Mouse (Mus musculus) brain, embryonic 14.5 days (tissue): ENCODE results near the gene Bloc1s5. TPM values are rescaled to one million over a fixed set of nuclear protein-coding genes. Genes with fewer than 3 reads are reported as not detected.
"Not testable (repeated sequence)": the region's sequence is repeated elsewhere in the genome, so short reads cannot be mapped to it uniquely, and the experiment has no call there.

ENCODE experiments used
- DNase-seq: peaks from one replicate; pipeline ENCODE4 v3.0.0-alpha.2; 2011; ENCODE audit warnings: low read depth
- CTCF ChIP-seq: fragments of 200-500 bp; IDR thresholded peaks from 2 replicates; pipeline ENCODE4 v1.5.1; 2012; ENCODE audit warnings: inconsistent platforms, mild to moderate bottlenecking, moderate library complexity, borderline replicate concordance; ENCODE audit not compliant: insufficient read depth, insufficient read length; ENCODE audit errors: extremely low read depth
- POLR2A ChIP-seq: fragments of 200-500 bp; IDR thresholded peaks from 2 replicates; pipeline ENCODE4 v1.6.1; 2012; ENCODE audit warnings: mild to moderate bottlenecking, inconsistent platforms, borderline replicate concordance; ENCODE audit not compliant: poor library complexity, insufficient read depth, insufficient read length, severe bottlenecking; ENCODE audit errors: extremely low read depth
- polyA plus RNA-seq: library from polyadenylated mRNA; depleted of rRNA; stranded (reverse); fragments of >200 nt; gene quantifications from 2 replicates; pipeline ENCODE4 v1.2.3, GENCODE M21; 2012; rRNA removed

The Bloc1s5 gene
- 9.1 and 9.2 TPM in 2 replicates for polyA plus RNA-seq

DNA sequence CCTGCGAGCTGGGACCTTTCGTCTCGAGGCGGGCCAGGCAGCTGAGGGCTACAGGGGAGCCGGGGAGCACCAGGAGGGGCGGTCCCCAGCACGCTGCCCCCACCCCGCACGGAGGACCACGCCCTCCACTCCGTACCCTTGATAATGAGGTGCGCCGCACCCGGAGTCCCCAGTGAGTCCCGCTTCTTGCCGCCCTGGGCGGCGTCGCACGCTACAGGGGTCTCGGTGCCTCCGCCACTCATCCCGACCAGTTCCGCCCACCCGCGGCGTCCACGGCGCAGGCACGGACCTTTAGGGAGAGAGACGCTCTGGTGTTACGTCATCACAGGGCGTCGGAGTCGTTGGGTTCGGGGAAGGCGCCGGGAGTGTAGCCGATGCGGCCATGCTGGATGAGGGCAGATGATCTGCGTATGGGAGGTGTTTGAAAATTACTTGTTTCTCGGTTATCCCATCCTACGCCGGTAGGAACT is at the start of gene Bloc1s5:
TSS of gene Bloc1s5 (minus strand) at position 310 of the 470 bp plus-strand sequence.
- TF ChIP-seq CTCF (no peak), POLR2A (0 out of 2 replicates have a peak, but pooled peaks have one; percentile 39)
- peak; percentile 98 for DNase-seq

- no peak for TF ChIP-seq POLR2A
- no peak for TF ChIP-seq CTCF
- DNase-seq: peak; percentile 28
These were observed 37.4 kb upstream of the Bloc1s5 start for GRCm38 (mm10) chr13:38672336-38672735.

- DNase-seq: not testable (repeated sequence)
These were observed 36.5 kb upstream of the Bloc1s5 start for GRCm38 (mm10) chr13:38671451-38671850.

- no peak for DNase-seq
- no peak for TF ChIP-seq POLR2A
- TF ChIP-seq CTCF: no peak
These were observed 35.1 kb upstream of the Bloc1s5 start for GRCm38 (mm10) chr13:38670051-38670450.

- TF ChIP-seq CTCF (peak; percentile 43; the same call in 1 of the 2 replicates), POLR2A (no peak)
- DNase-seq: no peak
These were observed 33.6 kb upstream of the Bloc1s5 start for GRCm38 (mm10) chr13:38668514-38668913.

GRCm38 (mm10) chr13:38664753-38665152 is 29.8 kb upstream of the Bloc1s5 start:
- no peak for TF ChIP-seq POLR2A
- no peak for TF ChIP-seq CTCF
- DNase-seq: no peak

DNA sequence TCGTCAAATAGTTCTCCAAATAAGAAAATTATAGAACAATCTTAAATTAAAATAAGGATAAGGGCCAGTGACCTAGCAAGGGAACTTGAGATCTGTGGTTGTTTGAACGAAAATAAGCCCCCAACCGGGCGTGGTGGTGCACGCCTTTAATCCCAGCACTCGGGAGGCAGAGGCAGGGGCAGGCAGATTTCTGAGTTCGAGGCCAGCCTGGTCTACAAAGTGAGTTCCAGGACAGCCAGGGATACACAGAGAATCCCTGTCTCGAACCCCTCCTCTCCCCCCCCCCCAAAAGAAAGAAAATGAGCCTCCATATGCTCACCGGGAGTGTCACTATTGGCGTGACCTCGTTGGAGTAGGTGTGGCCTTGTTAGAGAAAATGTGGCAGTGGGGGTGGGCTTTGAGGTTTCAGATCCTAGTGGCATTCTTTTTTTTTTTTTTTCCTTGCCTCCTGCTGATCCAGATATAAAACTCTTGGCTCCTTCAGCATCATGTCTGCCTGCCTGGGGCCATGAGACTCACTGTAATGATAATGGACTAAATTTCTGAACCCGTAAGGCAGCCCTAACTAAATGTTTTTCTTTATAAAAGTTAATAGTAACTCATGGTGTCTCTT is 24.7 kb upstream of the Bloc1s5 start:
- no peak for TF ChIP-seq POLR2A

DNA sequence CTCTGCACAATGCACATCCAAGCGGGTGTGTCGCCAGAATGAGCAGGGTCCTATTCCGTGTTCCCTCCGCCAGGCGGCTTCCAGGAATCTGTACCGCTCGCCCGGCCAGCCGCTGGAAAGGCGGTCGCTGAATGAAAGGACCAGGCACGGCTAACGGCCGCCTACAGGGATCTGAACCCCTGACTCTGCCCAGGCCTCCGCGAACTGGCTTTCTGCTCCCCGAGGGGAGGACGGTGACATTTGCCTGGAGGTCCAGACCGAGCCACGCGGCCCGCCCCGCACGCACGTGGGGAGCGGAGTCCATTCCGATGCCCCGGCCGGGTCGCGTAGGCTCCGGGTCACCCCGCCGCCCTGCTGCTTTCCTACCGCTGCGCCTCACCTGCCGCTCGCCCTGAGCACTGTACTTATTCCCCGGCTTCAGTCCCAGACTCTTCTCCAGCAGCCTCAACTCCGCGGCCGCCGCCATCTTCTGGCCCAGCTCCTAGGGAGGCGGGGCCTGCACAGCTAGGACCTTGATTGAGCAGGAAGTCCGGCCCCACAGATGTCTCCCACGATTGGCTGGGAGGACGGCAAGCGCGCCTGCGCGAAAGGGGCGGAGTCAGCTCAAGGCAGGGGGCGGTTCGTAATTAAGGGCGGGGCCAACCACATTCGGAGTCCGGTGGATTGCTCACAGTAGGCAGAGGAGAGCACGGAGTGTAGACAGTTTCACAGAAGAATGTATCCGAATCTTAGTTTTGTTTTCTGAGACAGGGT is 23.8 kb upstream of the Bloc1s5 start, which contains the start of gene Eef1e1:
TSS of gene Eef1e1 (minus strand) at position 531 of the 753 bp plus-strand sequence.
- DNase-seq: peak; percentile 98
- TF ChIP-seq POLR2A (peak; percentile 66; the same call in 1 of the 2 replicates), CTCF (peak; percentile 71)

More for the DNA sequence above, 24.7 kb upstream of the Bloc1s5 start:
- DNase-seq: no peak

- DNase-seq: peak; percentile 51
- TF ChIP-seq POLR2A: no peak
These were observed 23.0 kb upstream of the Bloc1s5 start for GRCm38 (mm10) chr13:38657865-38658264.

- DNase-seq: no peak
- no peak for TF ChIP-seq CTCF
- no peak for TF ChIP-seq POLR2A
These were observed 15.4 kb upstream of the Bloc1s5 start for GRCm38 (mm10) chr13:38650292-38650691.

DNA sequence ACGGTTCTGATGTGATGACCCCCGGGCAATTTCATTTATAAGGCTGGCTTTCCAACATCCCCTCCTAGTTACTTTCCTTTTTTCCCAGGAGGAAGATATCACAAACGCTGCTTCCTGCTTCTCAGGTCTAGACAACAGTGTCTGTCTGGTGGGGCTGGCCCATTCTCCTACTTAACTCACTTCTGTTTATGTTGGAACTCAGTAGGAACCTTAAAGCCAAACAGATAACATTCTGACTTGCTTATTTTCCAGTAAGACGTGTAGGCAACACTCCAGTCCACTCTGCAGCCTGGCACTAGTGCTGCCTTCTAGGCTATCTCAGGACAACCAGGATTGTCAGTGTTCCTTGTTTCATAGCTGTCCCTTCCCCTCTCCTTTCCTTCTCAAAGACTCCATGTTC is 14.2 kb upstream of the Bloc1s5 start:
- TF ChIP-seq POLR2A: no peak
- TF ChIP-seq CTCF: no peak
- DNase-seq: no peak

GRCm38 (mm10) chr13:38641414-38641813 is 6.5 kb upstream of the Bloc1s5 start:
- DNase-seq: no peak
- TF ChIP-seq POLR2A (no peak), CTCF (no peak)
